Mouse (Mus musculus) erythroid progenitor cell, adult 5-6 weeks (primary cell): ENCODE results near the gene Susd3. TPM values are rescaled to one million over a fixed set of nuclear protein-coding genes. Genes with fewer than 3 reads are reported as not detected.

Experiments used
- ATAC-seq: replicated peaks from 2 replicates; pipeline ENCODE4 v1.8.0; 2016; ENCODE audit warnings: moderate number of reproducible peaks, mild to moderate bottlenecking, moderate TSS enrichment, inconsistent platforms; ENCODE audit not compliant: poor library complexity, low FRiP score, severe bottlenecking
- total RNA-seq, 2 experiments: library from RNA; stranded (forward) in 1 of 2; stranded (reverse) in 1 of 2; fragments of 150-400 nt in 1 of 2; fragments of 186-747, 209-891 nt in 1 of 2; gene quantifications; 2 replicates each; pipeline versions ENCODE4 v1.2.3 to v1.2.4; 2015 to 2017; ENCODE audit warnings: low replicate concordance in 2 of 2

Susd3 gene
- total RNA-seq, 2 experiments from 2014 or later: 0.84 to 3.9 TPM

GRCm38 (mm10) chr13:49247740-49248466, 603 bp downstream of the Susd3 start:
- ATAC-seq: no peak

DNA sequence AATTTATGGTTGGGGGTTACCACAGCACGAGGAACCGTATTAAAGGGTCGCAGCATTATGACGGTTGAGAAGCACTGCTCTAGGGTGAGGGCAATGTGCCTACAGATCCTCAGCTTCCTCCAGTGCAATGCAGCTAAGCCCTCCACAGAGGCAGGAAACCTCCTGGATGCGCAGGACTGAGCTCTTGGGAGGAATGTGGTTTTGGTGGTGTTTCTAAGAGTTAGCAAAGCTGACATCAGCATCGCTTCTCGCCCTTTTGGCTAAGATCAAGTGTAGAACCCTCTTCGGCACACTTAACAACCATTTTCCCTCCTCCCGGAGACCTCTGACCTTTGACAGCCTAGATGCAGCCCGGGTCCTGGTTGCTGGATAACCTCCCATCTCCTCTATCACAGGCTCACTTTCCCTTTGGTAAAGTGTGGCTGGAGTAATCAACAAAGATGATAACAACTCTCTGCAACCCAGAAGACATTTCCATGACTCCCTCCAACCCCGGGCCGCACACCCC, 1.2 kb downstream of the Susd3 start:
- no peak for ATAC-seq

GRCm38 (mm10) chr13:49246626-49247025, 1.9 kb downstream of the Susd3 start:
- no peak for ATAC-seq

- ATAC-seq: no peak
Observed at GRCm38 (mm10) chr13:49246011-49246410, 2.5 kb downstream of the Susd3 start.

- ATAC-seq: no peak
Observed at GRCm38 (mm10) chr13:49245251-49245650, 3.3 kb downstream of the Susd3 start.

DNA sequence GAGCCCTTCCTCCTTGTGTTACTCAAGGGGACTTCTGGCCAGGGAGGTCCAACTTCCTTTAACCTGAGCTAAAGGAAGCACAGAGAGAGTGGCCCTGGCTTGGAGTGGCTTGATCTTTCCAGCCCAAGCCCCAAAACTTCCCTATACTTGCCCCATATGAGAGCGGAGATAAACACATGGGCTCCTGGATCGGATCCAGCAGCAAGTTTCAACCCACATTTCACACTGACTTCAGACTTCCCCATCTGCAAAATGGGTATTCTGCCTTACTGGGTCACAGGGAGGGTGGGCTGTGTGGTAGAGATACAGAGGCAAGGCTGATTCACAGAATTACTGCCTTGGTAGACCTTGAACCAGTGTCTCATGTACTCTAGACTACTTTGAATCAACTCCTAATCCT, 5.0 kb downstream of the Susd3 start:
- ATAC-seq: no peak

DNA sequence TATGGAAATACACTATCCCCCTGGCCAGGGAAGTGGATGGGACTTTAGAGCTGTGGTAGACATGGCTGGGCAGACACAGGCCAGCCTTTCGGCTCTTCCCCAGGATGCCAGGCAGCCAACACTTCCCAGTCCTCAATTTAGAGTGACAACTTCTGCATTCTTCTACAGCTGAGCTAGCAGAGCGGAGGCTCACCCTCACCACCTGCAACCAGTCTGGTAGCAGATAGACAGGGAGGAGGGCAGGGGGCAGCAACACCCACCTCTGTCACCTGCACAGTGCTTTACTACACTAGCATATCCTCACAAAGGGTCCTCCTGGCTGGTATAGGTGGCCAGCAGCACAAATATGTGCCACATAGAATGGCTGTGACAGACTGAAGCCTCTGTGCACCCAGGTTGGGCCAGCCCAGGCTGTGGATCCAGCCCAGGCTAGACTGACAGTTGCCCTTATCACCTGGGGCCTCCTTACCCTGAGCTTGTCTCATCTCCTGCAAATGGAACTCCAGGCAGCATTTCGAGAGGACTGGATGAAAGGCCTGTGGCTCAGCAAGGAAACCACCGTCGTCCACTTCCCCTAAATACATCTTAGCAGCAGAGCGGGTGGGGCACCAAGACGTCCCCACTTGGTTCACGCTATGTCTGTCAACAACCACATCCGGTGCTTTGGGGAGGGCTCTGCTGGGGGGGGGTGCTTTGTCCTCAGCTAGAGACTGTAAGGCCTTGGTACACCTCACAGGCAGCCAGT, 6.0 kb downstream of the Susd3 start:
- ATAC-seq: no peak

DNA sequence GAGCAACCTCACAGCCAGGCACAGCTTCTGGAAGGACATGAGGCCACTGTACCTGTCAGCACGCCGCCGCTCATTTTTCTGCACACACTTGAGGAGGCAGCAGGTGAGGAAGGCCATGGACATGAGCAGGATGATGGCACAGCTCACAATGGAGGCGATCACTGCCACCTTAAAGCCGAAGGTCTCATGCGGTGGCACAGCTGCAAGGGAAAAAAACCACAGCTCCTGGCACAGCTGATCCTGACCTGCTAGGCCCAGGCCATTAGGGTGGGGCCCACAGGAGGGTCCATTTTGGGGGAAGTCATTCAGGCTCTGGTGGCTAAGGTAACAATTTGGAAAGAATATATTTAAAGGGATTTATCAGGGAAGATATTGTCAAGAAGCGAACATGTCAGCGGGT, 9.8 kb downstream of the Susd3 start:
- no peak for ATAC-seq

- ATAC-seq: no peak
Observed at GRCm38 (mm10) chr13:49237617-49238016, 10.9 kb downstream of the Susd3 start.

DNA sequence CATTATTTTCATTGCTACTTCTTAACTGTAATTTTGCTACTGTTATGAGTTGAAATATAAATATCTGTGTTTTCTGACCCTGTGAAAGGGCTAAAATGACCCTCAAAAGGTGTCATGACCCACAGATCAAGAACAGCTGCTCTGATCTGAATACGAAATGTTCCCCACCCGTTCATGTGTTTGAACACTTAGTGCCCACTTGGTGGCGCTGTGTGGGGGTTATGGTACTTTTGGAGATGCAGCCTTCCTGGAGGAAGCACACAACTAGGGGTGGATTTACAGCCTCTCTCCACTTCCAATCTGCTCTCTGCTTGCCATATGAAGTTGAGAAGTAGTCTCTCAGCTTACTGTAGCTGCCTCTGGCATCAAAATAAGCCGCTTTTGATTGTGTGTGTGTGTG, 13.8 kb downstream of the Susd3 start:
- no peak for ATAC-seq

GRCm38 (mm10) chr13:49233792-49234572, 14.5 kb downstream of the Susd3 start:
- ATAC-seq: no peak

DNA sequence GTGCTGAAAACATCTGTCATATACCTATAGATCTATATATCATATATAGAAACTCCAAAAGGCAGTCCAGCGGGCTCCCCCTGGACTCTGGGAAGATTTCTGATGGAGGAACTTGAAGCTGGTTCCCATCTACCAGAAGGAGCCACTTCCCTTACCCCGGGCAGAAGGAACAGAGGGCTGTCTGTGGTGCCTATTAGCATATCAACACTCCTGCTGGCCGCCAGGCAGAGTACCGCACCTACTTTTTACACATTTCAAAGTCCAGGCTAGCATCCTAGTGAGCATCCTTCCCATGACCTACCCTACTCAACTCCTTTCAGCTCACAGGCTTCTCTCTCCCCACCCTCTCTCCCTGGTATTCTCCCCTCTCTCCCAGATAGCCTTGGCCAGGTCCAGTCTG, 22.9 kb downstream of the Susd3 start:
- no peak for ATAC-seq

GRCm38 (mm10) chr13:49225159-49225558, 23.3 kb downstream of the Susd3 start:
- no peak for ATAC-seq

- no peak for ATAC-seq
Observed at GRCm38 (mm10) chr13:49224729-49225128, 23.8 kb downstream of the Susd3 start.

GRCm38 (mm10) chr13:49224314-49224713, 24.2 kb downstream of the Susd3 start:
- no peak for ATAC-seq

GRCm38 (mm10) chr13:49220912-49221311, 27.6 kb downstream of the Susd3 start:
- ATAC-seq: no peak

GRCm38 (mm10) chr13:49219367-49219766, 29.1 kb downstream of the Susd3 start:
- ATAC-seq: no peak

DNA sequence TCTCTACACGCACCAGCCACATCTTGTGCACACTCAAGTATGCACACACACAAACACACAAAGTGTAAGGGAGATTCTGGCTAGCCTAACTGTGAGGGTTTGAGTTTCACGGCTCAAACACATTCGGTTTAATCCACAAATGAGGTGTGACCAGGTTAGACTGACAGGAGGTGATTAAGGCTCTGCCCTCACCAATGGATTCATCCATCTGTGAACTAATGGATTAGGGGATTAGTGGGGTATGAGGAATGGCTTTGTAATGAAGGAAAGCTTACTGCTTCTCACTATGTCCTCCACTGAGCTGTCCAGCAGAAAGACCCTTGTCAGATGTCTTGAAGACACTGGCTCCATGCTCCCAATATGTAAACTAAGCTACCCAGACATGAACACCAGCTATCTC, 29.9 kb downstream of the Susd3 start:
- ATAC-seq: no peak

DNA sequence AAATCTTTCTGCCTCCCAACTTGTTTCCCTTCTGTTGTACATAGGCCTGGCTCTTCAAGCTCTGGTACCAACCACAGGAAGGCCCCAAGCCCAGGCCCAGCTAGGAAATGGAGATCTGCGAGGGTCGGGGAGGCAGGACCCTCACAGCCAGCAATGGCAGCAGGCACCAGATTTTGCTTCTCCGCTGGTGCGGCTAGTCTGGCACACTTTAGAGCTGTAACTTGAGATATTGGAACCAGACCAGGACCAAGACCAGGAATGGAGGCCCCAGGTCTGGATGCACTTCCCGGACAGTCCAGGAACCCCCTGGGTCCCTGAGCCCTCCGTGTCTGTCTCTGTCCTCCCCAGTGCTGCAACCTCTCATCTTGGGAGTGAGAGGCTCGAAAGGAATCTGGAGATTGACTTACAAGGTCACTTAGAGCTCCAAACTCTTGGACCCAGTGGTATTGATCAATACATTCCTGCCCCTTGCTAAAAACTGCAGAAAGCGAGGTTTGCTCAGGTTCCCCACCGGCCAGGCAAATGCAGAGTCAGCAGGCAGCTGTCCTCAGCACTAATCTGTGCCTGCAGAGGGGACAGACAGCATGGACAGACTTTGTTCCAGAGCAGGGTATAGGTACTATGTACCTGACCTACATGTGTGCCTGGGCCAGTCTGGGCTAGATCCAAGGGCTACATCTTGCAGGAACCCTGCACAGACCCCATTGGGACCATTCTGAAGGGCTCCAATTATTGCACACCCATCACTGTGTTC, 31.5 kb downstream of the Susd3 start:
- ATAC-seq: no peak

DNA sequence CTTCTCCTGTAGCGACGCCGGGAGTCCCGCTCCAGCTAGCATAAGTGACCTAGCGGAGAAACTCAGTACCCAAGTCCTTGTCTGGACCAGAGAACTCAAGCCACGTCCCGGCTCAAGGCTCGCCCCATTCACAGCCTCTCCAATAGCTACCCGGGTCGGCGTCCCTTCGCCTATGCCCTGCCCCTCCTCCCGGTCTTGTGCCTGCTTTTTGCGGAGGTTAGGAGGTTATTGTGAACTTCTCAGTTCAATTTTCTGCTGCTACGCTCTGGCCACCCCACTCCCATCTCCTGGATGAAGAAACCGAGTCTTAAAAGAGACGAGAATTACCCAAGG, 32.3 kb downstream of the Susd3 start:
- ATAC-seq: peak; percentile 41; the same call in 1 of the 2 replicates
